Mouse (Mus musculus): ENCODE data around the gene Pip4k2a. TPM values are rescaled to one million over a fixed set of nuclear protein-coding genes. Genes with fewer than 3 reads are reported as not detected.

The Pip4k2a gene
- polyA plus RNA-seq, 1 experiment from 2014 or later: 7.7 TPM

GRCm38 (mm10) chr2:18997387-18997971, 447 bp downstream of the Pip4k2a start:
- WGBS: under 1% methylated on average over 46 of the region's 46 CpGs
- H3K27ac ChIP-seq (replicated peaks): peak overlapping the region; percentile 92
- peaks cover 34% of the 10 kb centered on the region for H3K4me1 ChIP-seq
- peak overlapping the region; percentile 85 for H3K4me3 ChIP-seq
- peaks cover 42% of the 10 kb centered on the region for H3K27me3 ChIP-seq (ENCODE audit: low read depth, poor library complexity, severe bottlenecking)
- no peaks in the 10 kb centered on the region for H3K9me3 ChIP-seq (replicated peaks)
- H3K36me3 ChIP-seq: no peaks in the 10 kb centered on the region
- DNase-seq (ENCODE audit: low spot score): peak; percentile 74

- no peaks in the 10 kb centered on the region for H3K9me3 ChIP-seq (replicated peaks)
- WGBS: under 1% methylated on average over 25 of the region's 25 CpGs
- H3K36me3 ChIP-seq: no peaks in the 10 kb centered on the region
- peaks cover 39% of the 10 kb centered on the region for H3K27me3 ChIP-seq (ENCODE audit: low read depth, poor library complexity, severe bottlenecking)
- peak; percentile 51 for DNase-seq (ENCODE audit: low spot score)
- H3K27ac ChIP-seq (replicated peaks): peak overlapping the region; percentile 92
- H3K4me1 ChIP-seq: peaks cover 34% of the 10 kb centered on the region
- peak overlapping the region; percentile 85 for H3K4me3 ChIP-seq
These were observed 1.3 kb downstream of the Pip4k2a start for GRCm38 (mm10) chr2:18996451-18997211.

- Histone ChIP-seq H3K9me3 (replicated peaks) (peaks cover 9% of the 10 kb centered on the region; the same call in 1 of the 2 replicates), H3K36me3 (no peaks in the 10 kb centered on the region), H3K4me1 (peaks cover 23% of the 10 kb centered on the region), H3K27me3 (ENCODE audit: low read depth, poor library complexity, severe bottlenecking) (peaks cover 17% of the 10 kb centered on the region), H3K4me3 (no peak overlapping the region), H3K27ac (replicated peaks) (no peak overlapping the region)
- no peak for DNase-seq (ENCODE audit: low spot score)
- WGBS: 84% methylated on average over 7 of the region's 7 CpGs
These were observed 5.1 kb downstream of the Pip4k2a start for GRCm38 (mm10) chr2:18992512-18993510.

GRCm38 (mm10) chr2:18988885-18989284, 9.0 kb downstream of the Pip4k2a start:
- 86% methylated on average over 3 of the region's 3 CpGs for WGBS
- Histone ChIP-seq H3K27ac (replicated peaks) (no peak overlapping the region), H3K36me3 (no peaks in the 10 kb centered on the region), H3K4me1 (no peaks in the 10 kb centered on the region), H3K27me3 (ENCODE audit: low read depth, poor library complexity, severe bottlenecking) (no peaks in the 10 kb centered on the region), H3K9me3 (replicated peaks) (peaks cover 11% of the 10 kb centered on the region; the same call in 1 of the 2 replicates), H3K4me3 (no peak overlapping the region)
- DNase-seq (ENCODE audit: low spot score): no peak

GRCm38 (mm10) chr2:18985506-18985905, 12.4 kb downstream of the Pip4k2a start:
- H3K9me3 ChIP-seq (replicated peaks): peaks cover 7% of the 10 kb centered on the region; the same call in 1 of the 2 replicates
- 85% methylated on average over 3 of the region's 3 CpGs for WGBS
- no peaks in the 10 kb centered on the region for H3K4me1 ChIP-seq
- no peaks in the 10 kb centered on the region for H3K36me3 ChIP-seq
- H3K4me3 ChIP-seq: no peak overlapping the region
- H3K27me3 ChIP-seq (ENCODE audit: low read depth, poor library complexity, severe bottlenecking): no peaks in the 10 kb centered on the region
- DNase-seq (ENCODE audit: low spot score): no peak
- no peak overlapping the region for H3K27ac ChIP-seq (replicated peaks)

GRCm38 (mm10) chr2:18984095-18984847, 13.7 kb downstream of the Pip4k2a start:
- Histone ChIP-seq H3K4me1 (peaks cover 6% of the 10 kb centered on the region; the same call in 1 of the 2 replicates), H3K36me3 (no peaks in the 10 kb centered on the region), H3K27ac (replicated peaks) (no peak overlapping the region), H3K4me3 (no peak overlapping the region), H3K27me3 (ENCODE audit: low read depth, poor library complexity, severe bottlenecking) (no peaks in the 10 kb centered on the region), H3K9me3 (replicated peaks) (peaks cover 7% of the 10 kb centered on the region; the same call in 1 of the 2 replicates)
- no peak for DNase-seq (ENCODE audit: low spot score)
- WGBS: 89% methylated on average over 15 of the region's 15 CpGs

- H3K27me3 ChIP-seq (ENCODE audit: low read depth, poor library complexity, severe bottlenecking): no peaks in the 10 kb centered on the region
- H3K27ac ChIP-seq (replicated peaks): no peak overlapping the region
- no peak overlapping the region for H3K4me3 ChIP-seq
- H3K9me3 ChIP-seq (replicated peaks): peaks cover 7% of the 10 kb centered on the region; the same call in 1 of the 2 replicates
- peaks cover 6% of the 10 kb centered on the region; the same call in 1 of the 2 replicates for H3K4me1 ChIP-seq
- no peaks in the 10 kb centered on the region for H3K36me3 ChIP-seq
- no peak for DNase-seq (ENCODE audit: low spot score)
These were observed 14.4 kb downstream of the Pip4k2a start for GRCm38 (mm10) chr2:18983546-18983945.

- Histone ChIP-seq H3K4me3 (no peak overlapping the region), H3K27me3 (ENCODE audit: low read depth, poor library complexity, severe bottlenecking) (no peaks in the 10 kb centered on the region), H3K27ac (replicated peaks) (no peak overlapping the region), H3K36me3 (no peaks in the 10 kb centered on the region), H3K9me3 (replicated peaks) (no peaks in the 10 kb centered on the region), H3K4me1 (peaks cover 6% of the 10 kb centered on the region; the same call in 1 of the 2 replicates)
- 81% methylated on average over 6 of the region's 6 CpGs for WGBS
- DNase-seq (ENCODE audit: low spot score): no peak
These were observed 15.3 kb downstream of the Pip4k2a start for GRCm38 (mm10) chr2:18982581-18982980.

GRCm38 (mm10) chr2:18979675-18980074, 18.3 kb downstream of the Pip4k2a start:
- no peak overlapping the region for H3K27ac ChIP-seq (replicated peaks)
- no peaks in the 10 kb centered on the region for H3K36me3 ChIP-seq
- H3K4me1 ChIP-seq: peaks cover 11% of the 10 kb centered on the region
- no peak for DNase-seq (ENCODE audit: low spot score)
- no peaks in the 10 kb centered on the region for H3K9me3 ChIP-seq (replicated peaks)
- H3K27me3 ChIP-seq (ENCODE audit: low read depth, poor library complexity, severe bottlenecking): no peaks in the 10 kb centered on the region
- 92% methylated on average over 7 of the region's 7 CpGs for WGBS
- H3K4me3 ChIP-seq: no peak overlapping the region

- no peaks in the 10 kb centered on the region for H3K36me3 ChIP-seq
- peaks cover 11% of the 10 kb centered on the region for H3K4me1 ChIP-seq
- DNase-seq (ENCODE audit: low spot score): no peak
- H3K27ac ChIP-seq (replicated peaks): no peak overlapping the region
- H3K27me3 ChIP-seq (ENCODE audit: low read depth, poor library complexity, severe bottlenecking): no peaks in the 10 kb centered on the region
- H3K4me3 ChIP-seq: no peak overlapping the region
- no peaks in the 10 kb centered on the region for H3K9me3 ChIP-seq (replicated peaks)
- 89% methylated on average over 4 of the region's 4 CpGs for WGBS
These were observed 18.9 kb downstream of the Pip4k2a start for GRCm38 (mm10) chr2:18979046-18979445.

GRCm38 (mm10) chr2:18977201-18977805, 20.6 kb downstream of the Pip4k2a start:
- H3K27me3 ChIP-seq (ENCODE audit: low read depth, poor library complexity, severe bottlenecking): no peaks in the 10 kb centered on the region
- H3K36me3 ChIP-seq: no peaks in the 10 kb centered on the region
- no peak for DNase-seq (ENCODE audit: low spot score)
- H3K4me1 ChIP-seq: peaks cover 11% of the 10 kb centered on the region
- 87% methylated on average over 10 of the region's 10 CpGs for WGBS
- H3K4me3 ChIP-seq: no peak overlapping the region
- 0 out of 2 replicates have a peak, but pooled peaks cover 4% of the 10 kb centered on the region for H3K9me3 ChIP-seq (replicated peaks)
- no peak overlapping the region for H3K27ac ChIP-seq (replicated peaks)

Data from midbrain, embryonic 10.5 days (tissue).